In the genomic region with DNA sequence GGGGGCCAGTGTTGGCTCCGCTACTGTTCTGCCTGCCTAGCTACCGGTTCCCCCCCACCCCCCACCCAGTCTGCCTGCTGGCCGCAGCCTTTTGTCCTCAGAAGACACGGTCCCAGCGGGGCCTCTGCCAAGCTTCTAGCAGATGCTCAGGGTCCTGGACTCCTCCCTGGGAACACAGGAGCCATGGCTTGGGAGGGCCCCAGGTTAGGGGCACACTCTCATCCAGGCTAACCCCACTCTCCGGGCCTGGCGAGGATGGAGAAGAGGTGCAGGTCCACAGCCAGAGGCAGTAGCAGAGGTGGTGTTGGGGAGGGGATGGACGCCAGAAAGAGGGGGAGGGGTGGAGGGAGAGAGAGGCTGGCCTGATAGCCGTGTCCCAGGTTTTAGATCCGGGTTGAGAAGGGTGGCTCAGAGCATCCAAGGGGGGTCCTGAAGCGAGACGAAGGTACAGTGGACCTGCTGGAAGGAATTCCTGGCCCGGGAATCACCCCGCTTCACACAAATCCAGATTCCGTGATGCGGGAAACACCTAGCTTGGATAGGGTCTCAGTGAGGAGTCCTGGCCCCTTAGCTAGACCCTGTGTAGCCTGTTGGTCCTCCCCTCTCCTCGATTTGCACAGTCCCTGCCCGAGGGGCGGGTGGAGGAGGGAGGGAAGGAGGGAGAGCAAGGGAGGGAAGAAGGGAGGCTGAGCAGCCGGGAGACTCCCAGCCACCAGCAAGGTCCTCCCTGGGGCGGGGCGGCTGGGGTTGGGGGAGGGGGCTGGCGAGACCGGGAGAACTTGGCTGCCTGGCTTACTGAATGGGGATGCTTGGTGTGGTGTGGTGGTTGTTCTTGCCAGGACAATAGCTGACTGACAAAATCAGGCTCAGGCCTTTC, we compare ENCODE assay signal across 9 mouse cellular contexts. TPM values are rescaled to one million over a fixed set of nuclear protein-coding genes. Genes with fewer than 3 reads are reported as not detected.
DNase-seq lines count a peak whose midpoint lies in the region; ATAC-seq and TF ChIP-seq lines count a peak whose summit lies in the region.
"Had no signal": no experiment of that assay in that cellular context is flagged by ENCODE, and none has a peak within 500 bp of the region (broad histone marks: within the 10 kb centered on the region; RNA-seq: fewer than 3 reads in every experiment).

TSS of gene Gpr173 (minus strand) at position 308 of the 877 bp plus-strand sequence.

- no peak for TF ChIP-seq EP300 in heart, postnatal 0 days (IDR thresholded peaks at IDR 0.05; ENCODE audit: low read depth)
- TF ChIP-seq EP300 in liver, embryonic 14.5 days (IDR thresholded peaks at IDR 0.05; ENCODE audit: low read depth) = no peak

- H3K36me3 ChIP-seq in forebrain, embryonic 14.5 days (ENCODE audit: control insufficient read depth, insufficient read depth, low read length) = no peaks in the 10 kb centered on the region
- H3K36me3 ChIP-seq in heart, postnatal 0 days (replicated peaks; ENCODE audit: control insufficient read depth, insufficient read depth, low read length) = no peaks in the 10 kb centered on the region
- no peaks in the 10 kb centered on the region for H3K36me3 ChIP-seq in liver, embryonic 14.5 days (replicated peaks; ENCODE audit: control insufficient read depth, insufficient read depth, low read depth)
- H3K36me3 ChIP-seq: G1E had no signal

- H3K4me2 ChIP-seq in forebrain, embryonic 14.5 days (ENCODE audit: low read length) = peak within 1 kb of the TSS; percentile 56
- peak within 1 kb of the TSS; percentile 61 for H3K4me2 ChIP-seq in heart, postnatal 0 days (ENCODE audit: low read depth, low read length)
- H3K4me2 ChIP-seq in liver, embryonic 14.5 days (ENCODE audit: low read depth) = peak within 1 kb of the TSS; percentile 11; the same call in 1 of the 2 replicates

- H3K9ac ChIP-seq in forebrain, embryonic 14.5 days (ENCODE audit: low read length) = peak within 1 kb of the TSS; percentile 75
- peak within 1 kb of the TSS; percentile 37 for H3K9ac ChIP-seq in heart, postnatal 0 days (replicated peaks; ENCODE audit: low read depth, low read length)
- H3K9ac ChIP-seq in liver, embryonic 14.5 days (replicated peaks) = no peak within 1 kb of the TSS

- peak within 1 kb of the TSS; percentile 65 for H3K27ac ChIP-seq in forebrain, embryonic 14.5 days (ENCODE audit: low read depth, low read length)
- H3K27ac ChIP-seq in heart, postnatal 0 days (ENCODE audit: low read depth) = no peak within 1 kb of the TSS
- no peak within 1 kb of the TSS for H3K27ac ChIP-seq in liver, embryonic 14.5 days

- DNase-seq in 3T3-L1 (ENCODE audit: low read depth, low spot score) = peak; percentile 67
- peak; percentile 81 for DNase-seq in forebrain, embryonic 14.5 days (ENCODE audit: low spot score)
- DNase-seq in heart, postnatal 0 days (ENCODE audit: low spot score) = peak; percentile 28
- peak; percentile 69 to 80 for DNase-seq in kidney, postnatal 4 days
- DNase-seq in liver, embryonic 14.5 days (ENCODE audit: low read depth in 3 of 3, low spot score in 3 of 3) = no peak
- peak; percentile 49 for DNase-seq in ovary, adult 18-20 months (ENCODE audit: low spot score)
- no peak for DNase-seq in spleen, postnatal 4 days (ENCODE audit: low spot score in 2 of 2)

- TF ChIP-seq CTCF in heart, postnatal 0 days (IDR thresholded peaks at IDR 0.05; ENCODE audit: low read depth) = no peak
- TF ChIP-seq CTCF in liver, embryonic 14.5 days (IDR thresholded peaks at IDR 0.05; ENCODE audit: low read depth) = no peak

- H3K4me1 ChIP-seq in forebrain, embryonic 14.5 days (ENCODE audit: control insufficient read depth, insufficient read depth, low read length) = 0 out of 2 replicates have a peak, but pooled peaks cover 4% of the 10 kb centered on the region
- no peaks in the 10 kb centered on the region for H3K4me1 ChIP-seq in heart, postnatal 0 days (ENCODE audit: control insufficient read depth, insufficient read depth)
- no peaks in the 10 kb centered on the region for H3K4me1 ChIP-seq in liver, embryonic 14.5 days (replicated peaks; ENCODE audit: control insufficient read depth in 2 of 2, insufficient read depth in 2 of 2, low read length in 1 of 2)

- peak within 1 kb of the TSS; percentile 52 for H3K4me3 ChIP-seq in forebrain, embryonic 14.5 days (ENCODE audit: low read depth, low read length)
- H3K4me3 ChIP-seq in heart, postnatal 0 days (ENCODE audit: low read depth, low read length) = peak within 1 kb of the TSS; percentile 50
- peak within 1 kb of the TSS; percentile 6 to 37; a peak in 2 of 4 replicates for H3K4me3 ChIP-seq in liver, embryonic 14.5 days (ENCODE audit: insufficient read depth in 1 of 2, low read depth in 2 of 2, low read length in 2 of 2)

- peak; percentile 67 for ATAC-seq in cerebellum, adult (ENCODE audit: insufficient number of reproducible peaks, low FRiP score, low TSS enrichment)
- ATAC-seq in forebrain, embryonic 14.5 days = peak; percentile 97
- peak; percentile 91 for ATAC-seq in heart, postnatal 0 days (ENCODE audit: insufficient read depth, low read depth)
- ATAC-seq in liver, embryonic 14.5 days (ENCODE audit: insufficient read depth) = no peak

- no peaks in the 10 kb centered on the region for H3K9me3 ChIP-seq in forebrain, embryonic 14.5 days (replicated peaks; ENCODE audit: control insufficient read depth, low read length)
- H3K9me3 ChIP-seq in heart, postnatal 0 days (replicated peaks; ENCODE audit: control insufficient read depth, low read length) = no peaks in the 10 kb centered on the region
- H3K9me3 ChIP-seq in liver, embryonic 14.5 days (ENCODE audit: control insufficient read depth, low read length) = no peaks in the 10 kb centered on the region
- H3K9me3 ChIP-seq: G1E had no signal

- 30% methylated on average over 23 of the region's 24 CpGs for WGBS in forebrain, embryonic 14.5 days
- 17% methylated on average over 21 of the region's 24 CpGs for WGBS in heart, postnatal 0 days
- 14% methylated on average over 22 of the region's 24 CpGs for WGBS in liver, embryonic 14.5 days (ENCODE audit: insufficient replicate concordance)

- peaks cover 9% of the 10 kb centered on the region; the same call in 1 of the 2 replicates for H3K27me3 ChIP-seq in forebrain, embryonic 14.5 days (replicated peaks; ENCODE audit: control insufficient read depth, insufficient read depth, low read length)
- H3K27me3 ChIP-seq in heart, postnatal 0 days (ENCODE audit: control insufficient read depth, insufficient read depth, low read length) = peaks cover 13% of the 10 kb centered on the region
- H3K27me3 ChIP-seq in liver, embryonic 14.5 days (ENCODE audit: control insufficient read depth, insufficient read depth, low read length) = no peaks in the 10 kb centered on the region; the same call in 1 of the 2 replicates

RNA-seq across cellular contexts. Expression of gene Gpr173, which starts in this region (rescaled TPM):
- 7.3 and 8.7 TPM in 2 replicates for polyA plus RNA-seq in forebrain, embryonic 14.5 days (2014; fragmentation: Nextera tagmentation; extraction: Ambion mirVana)
- total RNA-seq in heart, postnatal 0 days (2014; rRNA removed; ENCODE audit: low replicate concordance) = 2.4 and 5.1 TPM in 2 replicates
- polyA plus RNA-seq in heart, postnatal 0 days (2015; fragmentation: Nextera tagmentation; extraction: Ambion mirVana) = 0.74 and 1.3 TPM in 2 replicates
- 0.15 and 0.20 TPM in 2 replicates for polyA plus RNA-seq in liver, embryonic 14.5 days (2012; rRNA removed)
- 0.10 and 0.25 TPM in 2 replicates for polyA plus RNA-seq in liver, embryonic 14.5 days (2014; fragmentation: Nextera tagmentation; extraction: Ambion mirVana)
- polyA plus RNA-seq: G1E had no signal

Comparison
In these comparisons a context has a peak if more than half of its experiments do, and no peak if none do; other contexts are left out.
1. DNase-seq: peak in 3T3-L1 (single experiment), forebrain, embryonic 14.5 days (single experiment), heart, postnatal 0 days (single experiment), kidney, postnatal 4 days (2 of 2) and ovary, adult 18-20 months (single experiment); none in liver, embryonic 14.5 days (0 of 3) and spleen, postnatal 4 days (0 of 2).
2. H3K4me2 ChIP-seq: peak in every context shown above with its lines; median percentile 61 in heart, postnatal 0 days; 56 in forebrain, embryonic 14.5 days; 11 in liver, embryonic 14.5 days.
3. Peak in every context shown above with its lines, with median percentiles within 50 percentile points of each other: H3K4me3 ChIP-seq.